Mouse (Mus musculus) neural tube, embryonic 12.5 days (tissue): Measurements from ENCODE around the gene Plppr2. TPM values are rescaled to one million over a fixed set of nuclear protein-coding genes. Genes with fewer than 3 reads are reported as not detected.

Source experiments
- ATAC-seq: fragments of 200-750 bp; cut with Nextera tagmentation; 2 replicates; pipeline ENCODE4 v1.8.0; 2017; ENCODE audit warnings: low read depth, mild to moderate bottlenecking, moderate TSS enrichment, moderate library complexity; ENCODE audit not compliant: low FRiP score
- H3K27ac ChIP-seq: fragments of 300-500 bp; sonication (generic); 2 replicates; pipeline ENCODE4 v1.5.1; 2016
- H3K27me3 ChIP-seq: fragments of 300-500 bp; sonication (generic); replicated peaks from 2 replicates; pipeline ENCODE4 v1.6.1; 2016; ENCODE audit warnings: mild to moderate bottlenecking
- H3K36me3 ChIP-seq: fragments of 300-500 bp; sonication (generic); 2 replicates; pipeline ENCODE4 v1.6.1; 2016; ENCODE audit warnings: mild to moderate bottlenecking
- H3K4me1 ChIP-seq: fragments of 300-500 bp; sonication (generic); 2 replicates; pipeline ENCODE4 v1.6.1; 2016
- H3K4me2 ChIP-seq: fragments of 300-500 bp; sonication (generic); replicated peaks from 2 replicates; pipeline ENCODE4 v1.6.1; 2016; ENCODE audit warnings: mild to moderate bottlenecking
- H3K4me3 ChIP-seq: fragments of 300-500 bp; sonication (generic); 2 replicates; pipeline ENCODE4 v1.5.1; 2016
- H3K9ac ChIP-seq: fragments of 300-500 bp; sonication (generic); 2 replicates; pipeline ENCODE4 v1.6.1; 2016; ENCODE audit warnings: mild to moderate bottlenecking
- H3K9me3 ChIP-seq: fragments of 300-500 bp; sonication (generic); 2 replicates; pipeline ENCODE4 v1.6.1; 2016; ENCODE audit warnings: mild to moderate bottlenecking
- WGBS: fragments of 180-500 bp; shearing (Covaris S2); methylation state at CpG from one replicate; pipeline ENCODE4 v1.1.7; 2016; 5-methylcytosine and 5-hydroxymethylcytosine counted together
- polyA plus RNA-seq: library from polyadenylated mRNA; unstranded; fragments of >200 nt; fragmentation: Nextera tagmentation; extraction: Ambion mirVana; gene quantifications from 2 replicates; pipeline ENCODE4 v1.2.1, GENCODE M21; 2016

Gene Plppr2
- polyA plus RNA-seq, 1 experiment from 2014 or later = 56.2 TPM

GRCm38 (mm10) chr9:21935466-21936131 lies 1.2 kb upstream of the Plppr2 start:
- WGBS = 85% methylated on average over 7 of the region's 7 CpGs
- Histone ChIP-seq H3K4me1 (peaks cover 12% of the 10 kb centered on the region), H3K4me2 (no peak overlapping the region), H3K27ac (no peak overlapping the region), H3K36me3 (peaks cover 9% of the 10 kb centered on the region), H3K27me3 (peaks cover 2% of the 10 kb centered on the region; the same call in 1 of the 2 replicates), H3K9ac (no peak overlapping the region), H3K9me3 (no peaks in the 10 kb centered on the region), H3K4me3 (no peak overlapping the region)
- no peak for ATAC-seq

- Histone ChIP-seq H3K27ac (no peak overlapping the region), H3K9ac (peak overlapping the region; percentile 80), H3K27me3 (peaks cover 2% of the 10 kb centered on the region; the same call in 1 of the 2 replicates), H3K9me3 (no peaks in the 10 kb centered on the region), H3K36me3 (peaks cover 16% of the 10 kb centered on the region), H3K4me1 (peaks cover 12% of the 10 kb centered on the region), H3K4me2 (peak overlapping the region; percentile 78), H3K4me3 (peak overlapping the region; percentile 59)
- 81% methylated on average over 4 of the region's 4 CpGs for WGBS
- 0 out of 2 replicates have a peak, but pooled peaks have one; percentile 4 for ATAC-seq
Measured at GRCm38 (mm10) chr9:21937711-21938175, 910 bp downstream of the Plppr2 start.

DNA sequence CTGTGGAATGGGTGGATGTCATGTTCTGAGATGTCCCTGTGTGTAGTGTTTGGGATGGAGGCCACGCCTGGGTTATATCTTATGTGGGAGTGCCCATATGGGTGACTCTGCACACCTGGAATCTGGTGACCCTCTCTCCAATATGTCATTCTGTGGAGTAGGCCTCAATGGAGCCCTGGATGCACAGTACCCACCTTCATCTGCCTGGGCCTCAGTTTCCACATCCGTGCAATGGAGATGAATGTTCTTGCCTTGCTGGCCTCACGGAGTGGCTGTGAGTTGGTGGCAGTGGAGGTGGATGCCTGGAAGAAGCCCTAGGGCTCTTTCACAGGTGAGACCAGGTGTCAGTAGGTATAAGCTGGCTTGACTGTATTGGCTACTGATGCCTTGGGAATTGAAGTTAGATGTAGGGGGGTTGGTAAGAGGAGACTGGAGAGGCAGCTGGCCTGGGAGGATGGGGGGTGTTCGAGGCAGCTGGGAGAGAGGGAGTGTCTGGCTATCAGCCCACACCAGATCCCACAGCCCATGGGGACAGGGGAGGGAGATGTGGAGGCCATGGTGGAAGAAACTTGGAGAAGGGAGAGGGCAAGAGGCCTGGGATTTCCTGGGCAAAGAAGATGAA lies 1.5 kb downstream of the Plppr2 start:
- Histone ChIP-seq H3K4me2 (peak overlapping the region; percentile 78), H3K27me3 (0 out of 2 replicates have a peak, but pooled peaks cover under 1% of the 10 kb centered on the region), H3K27ac (no peak overlapping the region), H3K4me3 (peak overlapping the region; percentile 59; the same call in 1 of the 2 replicates), H3K9ac (0 out of 2 replicates have a peak overlapping the region, but pooled peaks have one; percentile 6), H3K4me1 (peaks cover 12% of the 10 kb centered on the region), H3K9me3 (no peaks in the 10 kb centered on the region), H3K36me3 (peaks cover 16% of the 10 kb centered on the region)
- 89% methylated on average over 4 of the region's 4 CpGs for WGBS
- ATAC-seq = no peak

- no peak overlapping the region for H3K4me3 ChIP-seq
- no peak overlapping the region for H3K27ac ChIP-seq
- no peaks in the 10 kb centered on the region for H3K9me3 ChIP-seq
- H3K36me3 ChIP-seq = peaks cover 22% of the 10 kb centered on the region
- H3K27me3 ChIP-seq = peaks cover 10% of the 10 kb centered on the region
- H3K4me1 ChIP-seq = peaks cover 11% of the 10 kb centered on the region
- WGBS = 79% methylated on average over 12 of the region's 12 CpGs
- no peak overlapping the region for H3K4me2 ChIP-seq
- no peak for ATAC-seq
- no peak overlapping the region for H3K9ac ChIP-seq
Measured at GRCm38 (mm10) chr9:21943046-21943445, 6.2 kb downstream of the Plppr2 start.

- Histone ChIP-seq H3K27me3 (peaks cover 16% of the 10 kb centered on the region), H3K9ac (no peak overlapping the region), H3K4me1 (peaks cover 6% of the 10 kb centered on the region), H3K27ac (no peak overlapping the region), H3K36me3 (peaks cover 24% of the 10 kb centered on the region), H3K9me3 (no peaks in the 10 kb centered on the region), H3K4me3 (no peak overlapping the region), H3K4me2 (no peak overlapping the region)
- no peak for ATAC-seq
- 50% methylated on average over 12 of the region's 12 CpGs for WGBS
Measured at GRCm38 (mm10) chr9:21943638-21944037, 6.8 kb downstream of the Plppr2 start.

DNA sequence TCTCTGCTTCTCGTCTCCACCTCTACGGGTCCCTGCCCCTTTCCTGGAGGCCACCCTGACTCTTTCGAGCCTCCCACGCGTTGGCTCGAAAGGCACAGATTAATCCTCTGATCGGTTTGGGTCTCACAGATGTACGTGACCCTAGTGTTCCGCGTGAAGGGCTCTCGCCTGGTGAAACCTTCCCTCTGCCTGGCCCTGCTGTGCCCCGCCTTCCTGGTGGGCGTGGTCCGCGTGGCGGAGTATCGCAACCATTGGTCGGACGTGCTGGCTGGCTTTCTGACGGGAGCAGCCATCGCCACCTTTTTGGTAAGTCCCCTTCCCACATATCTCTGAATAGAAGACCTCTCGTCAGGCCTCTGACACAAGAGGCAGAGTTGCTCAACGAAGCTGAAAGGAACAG lies 7.4 kb downstream of the Plppr2 start:
- H3K4me3 ChIP-seq = no peak overlapping the region
- peaks cover 19% of the 10 kb centered on the region for H3K27me3 ChIP-seq
- whole genome bisulfite sequencing = 23% methylated on average over 23 of the region's 23 CpGs
- no peak for ATAC-seq
- H3K4me2 ChIP-seq = no peak overlapping the region
- H3K9ac ChIP-seq = no peak overlapping the region
- no peak overlapping the region for H3K27ac ChIP-seq
- H3K9me3 ChIP-seq = no peaks in the 10 kb centered on the region
- peaks cover 6% of the 10 kb centered on the region for H3K4me1 ChIP-seq
- peaks cover 20% of the 10 kb centered on the region for H3K36me3 ChIP-seq

- H3K4me1 ChIP-seq = peaks cover 6% of the 10 kb centered on the region
- no peak for ATAC-seq
- H3K9ac ChIP-seq = no peak overlapping the region
- H3K36me3 ChIP-seq = peaks cover 9% of the 10 kb centered on the region; the same call in 1 of the 2 replicates
- H3K9me3 ChIP-seq = no peaks in the 10 kb centered on the region
- peaks cover 19% of the 10 kb centered on the region for H3K27me3 ChIP-seq
- WGBS = 7% methylated on average over 28 of the region's 28 CpGs
- peak overlapping the region; percentile 32; the same call in 1 of the 2 replicates for H3K4me2 ChIP-seq
- no peak overlapping the region for H3K4me3 ChIP-seq
- H3K27ac ChIP-seq = no peak overlapping the region
Measured at GRCm38 (mm10) chr9:21947540-21948130, 10.8 kb downstream of the Plppr2 start.

GRCm38 (mm10) chr9:21948146-21948545 lies 11.3 kb downstream of the Plppr2 start:
- no peak overlapping the region for H3K27ac ChIP-seq
- H3K4me1 ChIP-seq = peaks cover 6% of the 10 kb centered on the region
- peaks cover 19% of the 10 kb centered on the region for H3K27me3 ChIP-seq
- WGBS = 67% methylated on average over 8 of the region's 8 CpGs
- no peak overlapping the region for H3K4me2 ChIP-seq
- no peaks in the 10 kb centered on the region for H3K9me3 ChIP-seq
- no peak overlapping the region for H3K4me3 ChIP-seq
- peaks cover 9% of the 10 kb centered on the region; the same call in 1 of the 2 replicates for H3K36me3 ChIP-seq
- no peak for ATAC-seq
- no peak overlapping the region for H3K9ac ChIP-seq

GRCm38 (mm10) chr9:21948790-21949189 lies 12.0 kb downstream of the Plppr2 start:
- H3K4me1 ChIP-seq = peaks cover 6% of the 10 kb centered on the region
- H3K9me3 ChIP-seq = no peaks in the 10 kb centered on the region
- 71% methylated on average over 6 of the region's 6 CpGs for WGBS
- no peak overlapping the region for H3K4me2 ChIP-seq
- H3K9ac ChIP-seq = no peak overlapping the region
- no peak overlapping the region for H3K27ac ChIP-seq
- no peak for ATAC-seq
- H3K4me3 ChIP-seq = no peak overlapping the region
- peaks cover 19% of the 10 kb centered on the region for H3K27me3 ChIP-seq
- H3K36me3 ChIP-seq = peaks cover 9% of the 10 kb centered on the region; the same call in 1 of the 2 replicates

GRCm38 (mm10) chr9:21950322-21950721 lies 13.5 kb downstream of the Plppr2 start:
- Histone ChIP-seq H3K9me3 (no peaks in the 10 kb centered on the region), H3K4me1 (peaks cover 6% of the 10 kb centered on the region), H3K27me3 (peaks cover 19% of the 10 kb centered on the region), H3K27ac (no peak overlapping the region), H3K4me3 (no peak overlapping the region), H3K36me3 (peaks cover 9% of the 10 kb centered on the region; the same call in 1 of the 2 replicates), H3K4me2 (no peak overlapping the region), H3K9ac (no peak overlapping the region)
- WGBS = 18% methylated on average over 11 of the region's 11 CpGs
- no peak for ATAC-seq

GRCm38 (mm10) chr9:21951977-21952376 lies 15.1 kb downstream of the Plppr2 start:
- Histone ChIP-seq H3K4me1 (peaks cover 12% of the 10 kb centered on the region), H3K36me3 (peaks cover 9% of the 10 kb centered on the region; the same call in 1 of the 2 replicates), H3K4me2 (no peak overlapping the region), H3K27ac (no peak overlapping the region), H3K4me3 (no peak overlapping the region), H3K27me3 (peaks cover 16% of the 10 kb centered on the region), H3K9ac (no peak overlapping the region), H3K9me3 (no peaks in the 10 kb centered on the region)
- WGBS = 82% methylated on average over 3 of the region's 3 CpGs
- no peak for ATAC-seq

GRCm38 (mm10) chr9:21953600-21953999 lies 16.8 kb downstream of the Plppr2 start:
- Histone ChIP-seq H3K36me3 (no peaks in the 10 kb centered on the region), H3K4me2 (no peak overlapping the region), H3K9me3 (no peaks in the 10 kb centered on the region), H3K4me1 (peaks cover 7% of the 10 kb centered on the region; the same call in 1 of the 2 replicates), H3K27me3 (peaks cover 3% of the 10 kb centered on the region; the same call in 1 of the 2 replicates), H3K9ac (no peak overlapping the region), H3K27ac (no peak overlapping the region), H3K4me3 (no peak overlapping the region)
- no peak for ATAC-seq
- 11% methylated on average over 3 of the region's 3 CpGs for WGBS
